Mouse (Mus musculus) brain, embryonic 14.5 days (tissue): ENCODE results near the gene Pvr.

ENCODE experiments used
- CTCF ChIP-seq: fragments of 200-500 bp; IDR thresholded peaks from 2 replicates; pipeline ENCODE4 v1.5.1; 2012; ENCODE audit warnings: inconsistent platforms, mild to moderate bottlenecking, moderate library complexity, borderline replicate concordance; ENCODE audit not compliant: insufficient read depth, insufficient read length; ENCODE audit errors: extremely low read depth
- POLR2A ChIP-seq: fragments of 200-500 bp; IDR thresholded peaks from 2 replicates; pipeline ENCODE4 v1.6.1; 2012; ENCODE audit warnings: mild to moderate bottlenecking, inconsistent platforms, borderline replicate concordance; ENCODE audit not compliant: poor library complexity, insufficient read depth, insufficient read length, severe bottlenecking; ENCODE audit errors: extremely low read depth

DNA sequence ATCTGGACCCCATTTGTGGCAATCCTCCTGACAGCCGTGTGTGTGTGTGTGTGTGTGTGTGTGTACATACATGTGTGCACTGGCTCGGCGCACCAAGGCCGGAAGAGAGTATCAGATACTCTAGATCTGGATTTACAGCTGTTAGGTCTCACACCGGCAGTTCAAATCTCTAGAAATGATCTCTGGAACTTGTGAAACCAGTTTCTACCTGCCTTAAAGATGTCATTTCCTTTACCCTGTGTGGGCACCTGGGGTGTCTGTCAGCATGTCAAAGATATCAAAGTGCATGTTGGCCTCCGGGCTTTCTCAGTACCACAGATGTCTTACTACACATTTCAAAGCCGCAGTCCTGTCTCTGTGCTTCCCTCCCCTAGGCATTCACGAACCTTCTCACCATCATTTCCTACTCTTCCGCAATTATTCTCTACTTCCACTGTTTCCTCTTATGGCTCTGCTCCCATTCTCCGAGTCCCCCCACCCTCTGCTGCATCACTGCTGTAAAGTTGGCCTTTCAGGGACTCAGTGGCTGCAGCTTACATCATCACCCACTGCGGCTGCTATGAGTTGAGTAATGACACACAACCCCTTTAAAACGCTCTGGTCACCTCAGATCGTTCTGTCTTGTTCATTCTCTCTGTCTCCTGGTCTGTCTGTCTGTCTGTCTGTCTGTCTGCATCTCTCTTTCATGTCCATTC, 25.0 kb upstream of the Pvr start:
- no peak for TF ChIP-seq POLR2A
- no peak for TF ChIP-seq CTCF
